Mouse (Mus musculus) spleen, adult 12 weeks (tissue): ENCODE results near the gene Cyct.

Experiments
- DNase-seq: peaks from one replicate; pipeline ENCODE4 v3.0.0; 2022; ENCODE audit warnings: low spot score

Gene Cyct

DNA sequence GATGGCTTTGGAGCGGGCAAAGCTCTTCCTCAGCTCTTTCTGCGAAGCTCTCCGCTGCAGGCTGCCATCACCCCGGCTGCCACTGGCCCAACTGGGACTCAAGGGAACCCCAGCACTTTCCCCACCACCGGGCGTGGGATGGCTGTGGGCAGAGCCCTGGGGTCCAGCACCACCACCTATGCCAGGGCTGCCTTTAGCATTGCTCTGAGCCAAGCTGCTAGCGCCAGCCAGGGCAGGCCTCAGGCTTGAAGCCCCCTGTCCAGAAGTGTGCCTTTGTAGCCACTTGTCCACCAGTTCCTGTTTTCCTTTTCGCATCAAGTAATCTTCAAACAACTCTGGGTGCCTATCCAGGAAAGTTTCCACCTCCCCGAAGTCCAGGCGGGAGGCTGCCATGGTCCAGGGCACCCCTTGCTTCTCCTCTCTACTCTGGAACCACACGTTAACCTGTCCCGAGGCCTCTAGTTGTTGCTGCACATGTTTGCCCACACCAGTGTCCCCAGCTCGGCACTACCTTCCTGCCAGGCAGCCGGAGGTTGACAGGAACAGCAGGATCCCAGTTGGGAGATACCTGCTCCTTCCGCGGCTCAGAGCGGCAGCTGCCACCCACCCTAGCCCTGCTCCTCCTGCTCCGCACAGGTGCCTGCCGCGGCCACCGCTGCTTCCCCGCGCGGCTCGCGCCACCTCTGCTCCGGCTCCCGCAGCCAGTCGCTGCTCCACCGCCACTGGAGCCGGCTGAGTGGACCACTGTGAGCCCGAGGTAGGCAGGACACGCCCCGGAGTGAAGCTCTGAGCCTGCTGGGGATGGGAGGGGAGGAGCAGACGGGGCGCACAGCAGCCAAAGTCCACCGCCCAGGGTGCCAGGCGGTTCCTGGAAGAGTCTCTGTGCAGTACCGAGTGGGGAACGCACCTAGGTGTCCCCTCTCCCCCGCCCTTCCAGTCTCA is 21.8 kb downstream of the Cyct start, which contains the start of gene Pde11a:
Pde11a (minus strand) TSS at position 560 of the 942 bp plus-strand sequence.
- DNase-seq: no peak

- DNase-seq: no peak
Observed at GRCm38 (mm10) chr2:76334596-76334995, 25.7 kb downstream of the Cyct start.

DNA sequence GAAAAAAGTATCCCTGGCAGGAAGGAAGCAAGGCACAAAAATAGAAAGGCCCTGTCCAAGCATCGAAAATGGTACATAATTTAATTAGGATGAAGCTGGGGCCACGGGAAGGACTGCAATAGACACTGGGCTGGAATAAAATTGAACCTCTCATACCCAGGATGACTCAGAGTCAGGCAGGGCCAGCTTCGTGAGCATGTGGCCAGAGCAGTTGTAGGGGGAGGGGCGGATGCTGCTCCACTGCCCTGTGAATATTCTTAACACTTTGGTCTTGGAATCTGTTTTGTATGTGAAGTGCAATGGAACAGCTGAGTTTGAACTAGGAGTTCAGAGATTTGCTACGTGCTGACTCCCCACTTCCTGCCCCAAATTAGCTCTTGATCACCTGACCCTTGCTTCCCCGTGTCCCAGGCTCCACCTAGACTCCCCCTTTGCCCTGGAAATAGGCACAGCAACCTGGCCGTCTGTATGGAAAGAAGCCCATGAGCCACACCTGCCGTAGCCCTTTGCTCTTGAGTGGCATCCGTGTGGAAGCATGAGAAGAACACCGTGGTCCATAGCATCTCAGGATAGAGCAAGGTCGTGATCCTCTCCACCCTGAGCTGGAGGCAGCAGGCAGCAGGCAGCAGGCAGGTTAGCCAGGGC is 28.0 kb downstream of the Cyct start:
- no peak for DNase-seq

- DNase-seq: no peak
Observed at GRCm38 (mm10) chr2:76330081-76330480, 30.2 kb downstream of the Cyct start.

DNA sequence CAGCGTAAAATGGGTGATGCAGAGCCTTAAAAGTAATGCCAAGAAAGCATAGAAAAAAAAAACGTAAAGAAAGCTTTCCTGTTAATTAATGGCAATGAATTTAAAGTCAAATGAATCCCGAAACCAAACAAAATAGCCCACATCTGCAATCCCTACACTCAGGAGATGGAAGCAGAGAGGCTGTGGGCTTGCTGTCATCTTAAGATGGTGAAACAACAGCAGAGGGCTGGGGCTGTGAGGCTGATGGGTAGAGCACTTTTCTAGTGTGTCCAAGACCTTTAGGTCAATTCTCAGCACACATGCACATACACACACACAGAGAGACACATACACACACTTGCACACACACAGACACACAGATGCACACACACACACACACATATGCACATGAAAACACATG is 34.1 kb downstream of the Cyct start:
- no peak for DNase-seq

DNA sequence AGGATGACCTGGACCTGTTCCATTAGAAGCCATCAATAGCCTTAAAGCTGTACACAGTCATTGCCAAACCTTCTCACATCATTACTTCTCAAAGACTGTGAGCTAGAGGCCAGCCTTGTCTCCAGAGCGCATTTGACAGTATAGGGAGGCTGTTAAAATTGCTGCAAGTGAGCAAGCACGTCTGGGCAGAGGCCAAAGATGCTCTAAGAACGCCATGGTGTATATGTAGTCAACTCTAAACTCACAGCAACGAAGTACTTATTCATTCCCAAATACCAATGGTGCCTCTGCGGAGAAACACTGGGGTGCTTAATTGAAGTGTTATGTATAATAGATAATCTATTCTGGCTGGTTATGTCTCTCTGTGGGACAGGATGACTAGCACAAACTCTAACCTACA is 35.8 kb downstream of the Cyct start:
- no peak for DNase-seq

DNA sequence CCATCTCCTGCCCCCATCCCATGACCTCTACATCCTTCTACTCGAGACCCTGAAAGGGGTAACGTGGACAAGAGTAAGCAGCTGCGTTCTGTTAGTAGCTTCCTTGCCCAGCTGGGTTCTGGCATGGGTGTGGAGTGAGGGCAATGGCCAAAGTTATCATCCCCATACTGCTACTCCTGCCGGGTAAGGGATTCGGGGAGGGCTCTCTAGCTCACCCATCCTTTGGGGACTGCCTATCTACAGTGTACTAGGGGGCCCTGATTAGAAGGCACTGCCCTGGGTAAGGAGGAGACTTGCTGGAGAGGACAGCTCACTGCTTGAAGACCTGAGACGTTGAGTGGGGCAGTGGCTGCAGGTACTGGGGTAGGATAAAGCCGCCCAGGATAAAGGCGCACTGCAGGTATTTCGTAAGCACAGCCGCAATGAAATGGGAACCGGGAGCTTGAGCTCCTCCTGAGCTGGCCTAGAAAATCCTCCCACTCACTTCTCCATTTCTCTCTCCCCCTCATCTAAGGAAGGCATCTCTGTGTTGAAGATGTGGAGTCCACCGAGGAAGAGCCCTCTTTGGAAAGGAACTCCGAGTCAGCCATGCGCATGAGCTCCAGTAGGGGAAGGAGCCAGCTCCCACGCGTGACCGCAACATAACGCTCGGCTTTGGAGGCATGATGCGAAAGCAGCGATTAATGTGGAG is 36.9 kb downstream of the Cyct start:
- DNase-seq: no peak

- DNase-seq: no peak
Observed at GRCm38 (mm10) chr2:76320336-76320735, 39.9 kb downstream of the Cyct start.

DNA sequence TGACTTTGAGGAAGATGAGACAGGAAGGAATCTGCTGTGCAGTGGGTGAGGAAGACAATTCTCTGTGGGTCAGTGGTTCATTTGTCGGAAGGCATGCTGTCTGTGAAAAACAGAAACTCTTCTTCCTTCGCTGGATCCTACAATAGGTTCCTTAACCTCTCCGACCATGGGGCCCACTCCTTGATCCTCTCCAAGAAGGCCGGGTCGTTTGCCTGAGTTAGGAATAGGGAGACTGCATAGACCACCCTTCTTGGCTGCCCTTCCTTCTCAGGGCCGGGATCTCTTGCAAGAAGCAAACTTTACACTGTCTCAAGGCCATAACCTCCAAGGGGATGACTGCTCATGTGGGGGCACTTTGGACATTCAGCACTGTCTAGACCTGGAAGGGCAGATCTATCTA is 41.0 kb downstream of the Cyct start:
- DNase-seq: no peak
